Mouse (Mus musculus): ENCODE data around the gene Gsc2. TPM values are rescaled to one million over a fixed set of nuclear protein-coding genes. Genes with fewer than 3 reads are reported as not detected.
"Not testable (repeated sequence)": the region's sequence is repeated elsewhere in the genome, so short reads cannot be mapped to it uniquely, and the experiment has no call there.

The Gsc2 gene
- polyA plus RNA-seq (2016; fragmentation: Nextera tagmentation; extraction: Ambion mirVana), result 0.75 and 1.4 TPM in 2 replicates

DNA sequence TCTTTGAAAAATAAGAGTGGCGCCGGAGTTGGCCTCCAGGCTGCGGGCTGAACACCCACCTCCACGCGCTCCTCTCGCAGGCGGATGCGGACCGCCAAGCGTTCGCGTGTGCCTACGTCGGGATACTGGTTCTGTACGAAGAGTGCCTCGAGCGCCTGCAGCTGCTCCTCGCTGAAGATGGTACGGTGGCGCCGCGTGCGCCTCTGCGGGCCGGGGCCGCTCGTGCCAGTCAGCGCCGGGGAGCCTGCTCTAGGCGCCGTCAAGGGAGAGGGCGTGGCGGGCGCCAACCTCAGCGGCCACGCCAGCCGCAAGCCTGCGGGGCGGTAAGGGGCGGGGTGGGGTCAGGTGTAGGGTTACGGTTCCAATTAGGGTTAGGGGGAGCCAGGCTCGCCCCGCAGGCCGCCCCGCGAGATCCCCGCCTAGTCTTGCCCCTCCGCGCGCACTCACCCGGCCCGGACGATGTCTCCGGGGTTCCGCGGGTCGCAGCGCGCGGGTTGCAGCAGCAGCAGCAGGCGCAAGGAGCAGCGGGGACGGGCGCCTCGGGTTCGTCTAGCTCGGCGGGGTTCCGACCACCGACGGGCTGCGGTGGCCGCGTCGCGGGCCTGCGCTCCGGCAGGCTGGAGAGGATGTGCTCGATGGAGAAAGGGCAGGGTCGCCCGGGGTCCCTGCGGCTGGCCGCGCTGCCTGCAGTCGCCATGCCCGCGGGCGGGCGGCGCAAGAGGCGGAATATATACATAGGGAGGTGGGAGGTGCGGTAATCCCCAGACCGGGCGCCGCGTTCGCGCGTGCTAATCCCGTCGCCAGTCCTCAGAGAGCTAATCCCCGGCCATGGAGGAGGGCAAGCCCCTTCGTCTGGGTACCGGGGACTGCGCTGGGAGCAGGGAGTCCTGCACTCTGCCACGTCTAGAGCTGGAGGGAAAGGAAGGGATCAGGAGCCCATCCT lies at the start of gene Gsc2:
Gene Gsc2 (minus strand): TSS at position 753 of the 943 bp plus-strand sequence.
- under 1% methylated on average over 105 of the region's 106 CpGs for WGBS
- no peaks in the 10 kb centered on the region for H3K36me3 ChIP-seq
- H3K9me3 ChIP-seq (replicated peaks), result no peaks in the 10 kb centered on the region
- H3K27me3 ChIP-seq (ENCODE audit: low read depth, poor library complexity, severe bottlenecking), result peaks cover 81% of the 10 kb centered on the region
- peak within 1 kb of the TSS; percentile 64; the same call in 1 of the 2 replicates for H3K27ac ChIP-seq (replicated peaks)
- H3K4me3 ChIP-seq, result peak within 1 kb of the TSS; percentile 56
- DNase-seq (ENCODE audit: low spot score), result peak; percentile 60
- H3K4me1 ChIP-seq, result peaks cover 27% of the 10 kb centered on the region

DNA sequence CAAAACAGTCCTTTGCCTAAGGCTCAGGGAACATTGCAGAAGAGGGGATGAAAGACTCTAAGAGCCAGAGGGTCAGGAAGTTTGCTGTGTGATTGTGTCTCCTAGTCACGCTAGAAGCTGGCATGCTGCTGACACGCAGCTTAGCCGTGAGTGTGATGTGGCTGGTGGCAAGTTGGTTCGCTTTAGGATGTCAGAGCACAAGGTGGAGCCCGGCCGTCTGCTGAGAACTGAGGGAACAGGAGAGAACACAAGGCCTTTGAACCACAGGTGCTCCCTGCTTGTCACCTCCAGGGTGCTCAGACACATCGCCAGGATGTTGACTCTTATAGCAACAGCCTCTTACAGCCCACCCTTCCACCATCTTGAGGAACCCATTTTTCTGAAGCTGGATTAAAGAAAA lies 47.2 kb upstream of the Gsc2 start:
- Histone ChIP-seq H3K4me3 (no peak overlapping the region), H3K36me3 (no peaks in the 10 kb centered on the region), H3K27me3 (ENCODE audit: low read depth, poor library complexity, severe bottlenecking) (no peaks in the 10 kb centered on the region), H3K9me3 (replicated peaks) (no peaks in the 10 kb centered on the region; the same call in 1 of the 2 replicates), H3K4me1 (no peaks in the 10 kb centered on the region), H3K27ac (replicated peaks) (no peak overlapping the region)
- DNase-seq (ENCODE audit: low spot score), result no peak
- WGBS, result 83% methylated on average over 7 of the region's 7 CpGs

DNA sequence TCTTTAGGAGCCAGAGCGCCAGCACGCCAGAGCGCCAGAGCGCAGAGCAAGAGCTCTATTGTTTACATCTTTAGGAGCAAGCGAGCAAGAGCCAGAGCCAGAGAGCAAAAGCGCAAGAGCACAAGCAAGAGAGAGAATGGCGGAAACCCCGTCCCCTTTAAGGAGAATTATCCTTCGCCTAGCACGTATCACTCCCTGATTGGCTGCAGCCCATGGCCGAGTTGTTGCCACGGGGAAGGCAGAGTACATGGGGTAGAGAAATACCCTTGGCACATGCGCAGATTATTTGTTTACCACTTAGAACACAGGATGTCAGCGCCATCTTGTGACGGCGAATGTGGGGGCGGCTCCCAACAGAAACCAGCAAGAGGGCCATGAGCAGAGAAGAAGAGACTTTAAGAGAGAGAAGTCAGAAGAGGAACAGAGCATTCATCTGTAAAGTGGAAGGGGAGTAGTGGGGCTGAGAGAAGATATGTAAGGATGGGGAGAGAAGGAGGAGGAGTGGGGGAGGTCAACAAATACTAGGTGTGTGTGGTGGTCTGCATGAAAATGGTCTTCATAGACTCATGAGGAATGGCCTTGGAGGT lies 41.3 kb upstream of the Gsc2 start:
- not testable (repeated sequence) for H3K4me1 ChIP-seq; H3K27me3 ChIP-seq (ENCODE audit: low read depth, poor library complexity, severe bottlenecking); H3K4me3 ChIP-seq; DNase-seq (ENCODE audit: low spot score); H3K27ac ChIP-seq (replicated peaks); H3K36me3 ChIP-seq; H3K9me3 ChIP-seq (replicated peaks)
- 97% methylated on average over 17 of the region's 17 CpGs for WGBS

GRCm38 (mm10) chr16:17951618-17952017 lies 36.8 kb upstream of the Gsc2 start:
- WGBS, result 82% methylated on average over 4 of the region's 4 CpGs
- no peaks in the 10 kb centered on the region for H3K36me3 ChIP-seq
- no peaks in the 10 kb centered on the region for H3K27me3 ChIP-seq (ENCODE audit: low read depth, poor library complexity, severe bottlenecking)
- no peak overlapping the region for H3K4me3 ChIP-seq
- H3K9me3 ChIP-seq (replicated peaks), result peaks cover 5% of the 10 kb centered on the region; the same call in 1 of the 2 replicates
- peaks cover 17% of the 10 kb centered on the region for H3K4me1 ChIP-seq
- DNase-seq (ENCODE audit: low spot score), result no peak
- no peak overlapping the region for H3K27ac ChIP-seq (replicated peaks)

DNA sequence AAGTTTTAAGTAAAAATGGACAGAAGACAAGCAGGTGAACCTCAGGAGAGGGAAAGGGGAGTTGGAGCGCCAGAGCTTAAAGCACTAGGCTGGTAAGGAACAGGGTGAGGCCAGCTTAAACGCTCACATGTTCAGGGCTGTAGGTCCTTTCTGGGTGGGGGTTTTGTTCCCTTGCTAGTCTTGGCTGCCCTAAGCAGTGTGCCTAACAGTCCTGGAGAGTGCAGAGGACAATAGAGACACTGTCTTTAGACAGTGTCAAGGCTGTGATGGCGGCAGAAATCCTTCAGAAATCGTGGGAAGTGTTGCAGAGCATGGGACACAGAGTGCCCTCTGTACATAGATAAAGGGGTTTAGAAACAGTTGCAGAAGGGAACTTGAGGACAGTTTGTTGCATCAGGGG lies 35.2 kb upstream of the Gsc2 start:
- no peaks in the 10 kb centered on the region for H3K36me3 ChIP-seq
- peak overlapping the region; percentile 75 for H3K27ac ChIP-seq (replicated peaks)
- WGBS, result 65% methylated on average over 4 of the region's 4 CpGs
- no peaks in the 10 kb centered on the region for H3K9me3 ChIP-seq (replicated peaks)
- no peak overlapping the region for H3K4me3 ChIP-seq
- peaks cover 17% of the 10 kb centered on the region for H3K4me1 ChIP-seq
- H3K27me3 ChIP-seq (ENCODE audit: low read depth, poor library complexity, severe bottlenecking), result no peaks in the 10 kb centered on the region
- no peak for DNase-seq (ENCODE audit: low spot score)

GRCm38 (mm10) chr16:17949421-17949877 lies 34.6 kb upstream of the Gsc2 start:
- peak overlapping the region; percentile 75 for H3K27ac ChIP-seq (replicated peaks)
- H3K36me3 ChIP-seq, result no peaks in the 10 kb centered on the region
- H3K9me3 ChIP-seq (replicated peaks), result no peaks in the 10 kb centered on the region
- no peak overlapping the region for H3K4me3 ChIP-seq
- peak; percentile 61 for DNase-seq (ENCODE audit: low spot score)
- H3K27me3 ChIP-seq (ENCODE audit: low read depth, poor library complexity, severe bottlenecking), result no peaks in the 10 kb centered on the region
- peaks cover 17% of the 10 kb centered on the region for H3K4me1 ChIP-seq
- 32% methylated on average over 2 of the region's 2 CpGs for WGBS

- Histone ChIP-seq H3K27ac (replicated peaks) (no peak overlapping the region), H3K27me3 (ENCODE audit: low read depth, poor library complexity, severe bottlenecking) (no peaks in the 10 kb centered on the region), H3K9me3 (replicated peaks) (no peaks in the 10 kb centered on the region), H3K4me1 (peaks cover 16% of the 10 kb centered on the region), H3K4me3 (no peak overlapping the region), H3K36me3 (no peaks in the 10 kb centered on the region)
- WGBS, result 66% methylated on average over 7 of the region's 7 CpGs
- no peak for DNase-seq (ENCODE audit: low spot score)
Observed at GRCm38 (mm10) chr16:17945081-17945831, 30.4 kb upstream of the Gsc2 start.

DNA sequence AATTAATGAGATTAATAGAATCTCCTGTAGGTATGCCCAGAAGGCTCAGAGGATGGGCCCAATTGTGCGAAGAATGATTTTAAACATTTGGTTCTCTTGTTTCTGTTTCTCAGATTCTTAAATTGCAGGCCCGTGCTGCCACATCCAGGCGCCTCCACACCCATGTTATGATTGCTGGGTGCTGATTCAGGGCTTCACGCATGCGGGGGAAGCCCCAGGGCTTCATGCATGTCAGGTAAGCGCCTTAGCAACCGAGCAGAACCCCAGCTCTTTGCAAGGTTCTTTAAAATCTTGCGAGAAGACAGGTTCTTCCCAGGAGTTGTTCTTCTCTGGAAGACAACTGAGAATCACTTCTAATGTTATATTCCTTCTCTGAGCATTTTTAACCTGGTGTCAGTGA lies 28.6 kb upstream of the Gsc2 start:
- Histone ChIP-seq H3K4me1 (peaks cover 6% of the 10 kb centered on the region), H3K9me3 (replicated peaks) (no peaks in the 10 kb centered on the region)
- 67% methylated on average over 8 of the region's 8 CpGs for WGBS

DNA sequence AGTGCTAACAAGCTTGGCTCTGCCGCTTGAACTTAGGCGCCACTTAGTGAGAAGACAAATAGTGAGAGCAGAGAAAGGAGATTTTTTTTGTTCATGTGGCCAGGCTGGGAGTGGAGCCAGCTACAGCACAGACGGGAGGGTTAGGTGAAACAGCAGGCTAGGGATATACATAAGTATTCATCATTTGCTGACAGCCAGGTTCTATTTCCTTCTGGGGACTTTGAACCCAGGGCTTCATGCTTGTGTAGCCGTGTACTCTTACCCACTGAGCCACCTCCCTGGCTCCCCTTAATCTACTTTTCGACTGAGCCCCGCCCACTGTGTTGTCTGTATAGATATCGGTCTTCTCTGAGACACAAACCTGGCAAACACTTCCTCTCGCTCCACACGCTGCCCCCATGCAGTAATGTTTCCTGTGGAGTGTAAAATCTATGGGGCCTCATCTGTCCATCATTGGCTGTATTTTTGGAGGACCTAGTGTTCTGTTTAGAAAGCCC lies 24.4 kb upstream of the Gsc2 start:
- Histone ChIP-seq H3K27me3 (ENCODE audit: low read depth, poor library complexity, severe bottlenecking) (peaks cover 25% of the 10 kb centered on the region), H3K4me1 (peaks cover 6% of the 10 kb centered on the region), H3K9me3 (replicated peaks) (no peaks in the 10 kb centered on the region), H3K36me3 (no peaks in the 10 kb centered on the region), H3K4me3 (no peak overlapping the region), H3K27ac (replicated peaks) (no peak overlapping the region)
- no peak for DNase-seq (ENCODE audit: low spot score)
- WGBS, result 63% methylated on average over 9 of the region's 9 CpGs

More for the DNA sequence above, 28.6 kb upstream of the Gsc2 start:
- Histone ChIP-seq H3K27ac (replicated peaks) (no peak overlapping the region), H3K36me3 (no peaks in the 10 kb centered on the region), H3K4me3 (no peak overlapping the region), H3K27me3 (ENCODE audit: low read depth, poor library complexity, severe bottlenecking) (peaks cover 1% of the 10 kb centered on the region; the same call in 1 of the 2 replicates)
- no peak for DNase-seq (ENCODE audit: low spot score)

- H3K4me3 ChIP-seq, result no peak overlapping the region
- DNase-seq (ENCODE audit: low spot score), result peak; percentile 62
- no peaks in the 10 kb centered on the region for H3K9me3 ChIP-seq (replicated peaks)
- 10% methylated on average over 7 of the region's 7 CpGs for whole genome bisulfite sequencing
- H3K36me3 ChIP-seq, result no peaks in the 10 kb centered on the region
- peaks cover 6% of the 10 kb centered on the region for H3K4me1 ChIP-seq
- H3K27me3 ChIP-seq (ENCODE audit: low read depth, poor library complexity, severe bottlenecking), result peaks cover 28% of the 10 kb centered on the region
- H3K27ac ChIP-seq (replicated peaks), result no peak overlapping the region; the same call in 1 of the 2 replicates
Observed at GRCm38 (mm10) chr16:17938821-17939220, 24.0 kb upstream of the Gsc2 start.

DNA sequence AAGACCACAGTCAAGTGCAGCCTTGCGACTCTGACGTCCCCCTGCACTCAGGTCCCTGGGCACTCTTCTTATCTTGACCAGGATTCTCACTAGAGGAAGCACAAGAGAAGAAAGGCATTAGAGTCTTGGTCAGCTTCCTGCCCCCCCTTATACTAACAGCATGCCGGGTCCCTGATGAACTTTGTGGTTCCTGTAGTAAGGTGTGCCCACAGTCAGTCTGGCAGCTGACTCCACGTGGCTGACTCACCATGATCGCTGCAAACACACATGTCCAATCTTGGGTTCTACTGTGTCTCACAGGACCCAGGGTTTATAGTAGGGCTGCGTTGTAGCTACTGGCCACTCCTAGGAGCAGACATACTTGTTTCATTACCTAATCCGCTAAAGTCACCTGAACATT lies 23.3 kb upstream of the Gsc2 start:
- no peak overlapping the region for H3K4me3 ChIP-seq
- 82% methylated on average over 7 of the region's 7 CpGs for WGBS

GRCm38 (mm10) chr16:17936776-17937175 lies 21.9 kb upstream of the Gsc2 start:
- Histone ChIP-seq H3K27me3 (ENCODE audit: low read depth, poor library complexity, severe bottlenecking) (peaks cover 32% of the 10 kb centered on the region), H3K9me3 (replicated peaks) (no peaks in the 10 kb centered on the region), H3K36me3 (no peaks in the 10 kb centered on the region), H3K27ac (replicated peaks) (no peak overlapping the region), H3K4me3 (no peak overlapping the region), H3K4me1 (peaks cover 6% of the 10 kb centered on the region)
- 84% methylated on average over 10 of the region's 10 CpGs for WGBS
- DNase-seq (ENCODE audit: low spot score), result no peak

More for the DNA sequence above, 23.3 kb upstream of the Gsc2 start:
- Histone ChIP-seq H3K4me1 (peaks cover 6% of the 10 kb centered on the region), H3K27me3 (ENCODE audit: low read depth, poor library complexity, severe bottlenecking) (peaks cover 32% of the 10 kb centered on the region), H3K36me3 (no peaks in the 10 kb centered on the region), H3K27ac (replicated peaks) (no peak overlapping the region), H3K9me3 (replicated peaks) (no peaks in the 10 kb centered on the region)
- DNase-seq (ENCODE audit: low spot score), result no peak

Measured in midbrain, embryonic 10.5 days (tissue).